Mouse (Mus musculus): ENCODE data around the gene Iqck. TPM values are rescaled to one million over a fixed set of nuclear protein-coding genes. Genes with fewer than 3 reads are reported as not detected.
A peak's percentile ranks its signal among the peaks of the same experiment; 100 is the strongest.

Gene Iqck
- 0.21 and 0.40 TPM in 2 replicates for polyA plus RNA-seq (2012; rRNA removed)
- polyA plus RNA-seq (2014; fragmentation: Nextera tagmentation; extraction: Ambion mirVana) = 0.22 and 0.27 TPM in 2 replicates

- peaks cover 2 to 7% of the 10 kb centered on the region in 2 experiments; a peak in 3 of 4 replicates for H3K4me1 ChIP-seq (replicated peaks; ENCODE audit: control insufficient read depth in 2 of 2, insufficient read depth in 2 of 2, low read length in 1 of 2)
- ATAC-seq (ENCODE audit: insufficient read depth) = peak; percentile 93
- H3K27me3 ChIP-seq (ENCODE audit: control insufficient read depth, insufficient read depth, low read length) = no peaks in the 10 kb centered on the region
- no peaks in the 10 kb centered on the region for H3K9me3 ChIP-seq (ENCODE audit: control insufficient read depth, low read length)
- peak within 1 kb of the TSS; percentile 80 for H3K9ac ChIP-seq (replicated peaks)
- TF ChIP-seq EP300 (IDR thresholded peaks at IDR 0.05; ENCODE audit: low read depth) (no peak), CTCF (IDR thresholded peaks at IDR 0.05; ENCODE audit: low read depth) (peak; percentile 7; the same call in 1 of the 2 replicates)
- peak; percentile 75 to 79 (median 77) for DNase-seq (ENCODE audit: low read depth in 3 of 3, low spot score in 3 of 3)
- H3K4me3 ChIP-seq (ENCODE audit: insufficient read depth in 1 of 2, low read depth in 2 of 2, low read length in 2 of 2) = peak within 1 kb of the TSS; percentile 82 to 89
- peaks cover 3% of the 10 kb centered on the region for H3K36me3 ChIP-seq (replicated peaks; ENCODE audit: control insufficient read depth, insufficient read depth, low read depth)
- H3K27ac ChIP-seq = no peak within 1 kb of the TSS
- peak within 1 kb of the TSS; percentile 80 for H3K4me2 ChIP-seq (ENCODE audit: low read depth)
- WGBS (ENCODE audit: insufficient replicate concordance) = under 1% methylated on average over 57 of the region's 57 CpGs
Measured at GRCm38 (mm10) chr7:118855171-118855876, at the start of gene Iqck. TSS of gene Iqck (plus strand) at chr7:118855752.

- H3K27ac ChIP-seq = no peak overlapping the region
Measured at GRCm38 (mm10) chr7:118806631-118807411, 48.7 kb upstream of the Iqck start.

GRCm38 (mm10) chr7:118807899-118808298 is 47.7 kb upstream of the Iqck start:
- WGBS (ENCODE audit: insufficient replicate concordance) = 80% methylated on average over 8 of the region's 8 CpGs
- ATAC-seq (ENCODE audit: insufficient read depth) = no peak
- H3K27ac ChIP-seq = no peak overlapping the region

More at GRCm38 (mm10) chr7:118806631-118807411, 48.7 kb upstream of the Iqck start:
- no peak for ATAC-seq (ENCODE audit: insufficient read depth)
- 71% methylated on average over 16 of the region's 16 CpGs for WGBS (ENCODE audit: insufficient replicate concordance)
- no peak for TF ChIP-seq EP300 (IDR thresholded peaks at IDR 0.05; ENCODE audit: low read depth)
- TF ChIP-seq CTCF (IDR thresholded peaks at IDR 0.05; ENCODE audit: low read depth) = no peak
- no peak for DNase-seq (ENCODE audit: low read depth in 3 of 3, low spot score in 3 of 3)
- Histone ChIP-seq H3K4me3 (ENCODE audit: insufficient read depth in 1 of 2, low read depth in 2 of 2, low read length in 2 of 2) (no peak overlapping the region), H3K9me3 (ENCODE audit: control insufficient read depth, low read length) (no peaks in the 10 kb centered on the region), H3K4me1 (replicated peaks; ENCODE audit: control insufficient read depth in 2 of 2, insufficient read depth in 2 of 2, low read length in 1 of 2) (peaks cover 0 to 10% of the 10 kb centered on the region in 2 experiments; a peak in 1 of 4 replicates), H3K9ac (replicated peaks) (no peak overlapping the region), H3K4me2 (ENCODE audit: low read depth) (no peak overlapping the region), H3K36me3 (replicated peaks; ENCODE audit: control insufficient read depth, insufficient read depth, low read depth) (no peaks in the 10 kb centered on the region), H3K27me3 (ENCODE audit: control insufficient read depth, insufficient read depth, low read length) (no peaks in the 10 kb centered on the region)

GRCm38 (mm10) chr7:118811407-118812106 is 44.0 kb upstream of the Iqck start:
- no peak overlapping the region for H3K27ac ChIP-seq
- no peaks in the 10 kb centered on the region for H3K36me3 ChIP-seq (replicated peaks; ENCODE audit: control insufficient read depth, insufficient read depth, low read depth)
- no peaks in the 10 kb centered on the region for H3K9me3 ChIP-seq (ENCODE audit: control insufficient read depth, low read length)
- DNase-seq (ENCODE audit: low read depth in 3 of 3, low spot score in 3 of 3) = peak in 1 of 3 experiments; percentile 13
- no peak overlapping the region for H3K4me3 ChIP-seq (ENCODE audit: insufficient read depth in 1 of 2, low read depth in 2 of 2, low read length in 2 of 2)
- no peak overlapping the region for H3K4me2 ChIP-seq (ENCODE audit: low read depth)
- WGBS (ENCODE audit: insufficient replicate concordance) = 26% methylated on average over 12 of the region's 12 CpGs
- TF ChIP-seq CTCF (IDR thresholded peaks at IDR 0.05; ENCODE audit: low read depth) = no peak
- peaks cover 0 to 12% of the 10 kb centered on the region in 2 experiments; a peak in 1 of 4 replicates for H3K4me1 ChIP-seq (replicated peaks; ENCODE audit: control insufficient read depth in 2 of 2, insufficient read depth in 2 of 2, low read length in 1 of 2)
- H3K9ac ChIP-seq (replicated peaks) = no peak overlapping the region
- H3K27me3 ChIP-seq (ENCODE audit: control insufficient read depth, insufficient read depth, low read length) = no peaks in the 10 kb centered on the region
- peak; percentile 39; the same call in 1 of the 2 replicates for ATAC-seq (ENCODE audit: insufficient read depth)

More at GRCm38 (mm10) chr7:118807899-118808298, 47.7 kb upstream of the Iqck start:
- TF ChIP-seq EP300 (IDR thresholded peaks at IDR 0.05; ENCODE audit: low read depth) = no peak
- TF ChIP-seq CTCF (IDR thresholded peaks at IDR 0.05; ENCODE audit: low read depth) = no peak
- Histone ChIP-seq H3K36me3 (replicated peaks; ENCODE audit: control insufficient read depth, insufficient read depth, low read depth) (no peaks in the 10 kb centered on the region), H3K4me2 (ENCODE audit: low read depth) (no peak overlapping the region), H3K4me1 (replicated peaks; ENCODE audit: control insufficient read depth in 2 of 2, insufficient read depth in 2 of 2, low read length in 1 of 2) (peaks cover 0 to 12% of the 10 kb centered on the region in 2 experiments; a peak in 1 of 4 replicates), H3K9me3 (ENCODE audit: control insufficient read depth, low read length) (no peaks in the 10 kb centered on the region), H3K4me3 (ENCODE audit: insufficient read depth in 1 of 2, low read depth in 2 of 2, low read length in 2 of 2) (no peak overlapping the region), H3K27me3 (ENCODE audit: control insufficient read depth, insufficient read depth, low read length) (no peaks in the 10 kb centered on the region), H3K9ac (replicated peaks) (no peak overlapping the region)
- DNase-seq (ENCODE audit: low read depth in 3 of 3, low spot score in 3 of 3) = no peak

All from liver, embryonic 14.5 days (tissue).